Mouse (Mus musculus) small intestine, adult 2 months (tissue): ENCODE measurements around the gene Umodl1. TPM values are rescaled to one million over a fixed set of nuclear protein-coding genes. Genes with fewer than 3 reads are reported as not detected.

Source experiments
- H3K27ac ChIP-seq: fragments of 200-500 bp; 2 replicates; pipeline ENCODE4 v1.5.1; 2012; ENCODE audit warnings: low read depth, low read length, control low read depth, inconsistent platforms; ENCODE audit not compliant: insufficient read depth
- H3K27me3 ChIP-seq: fragments of 200-500 bp; 2 replicates; pipeline ENCODE4 v1.6.1; 2012; ENCODE audit warnings: mild to moderate bottlenecking, moderate library complexity, low read length, inconsistent platforms; ENCODE audit not compliant: control insufficient read depth, insufficient read depth
- H3K36me3 ChIP-seq: fragments of 200-500 bp; 2 replicates; pipeline ENCODE4 v1.6.1; 2012; ENCODE audit warnings: mild to moderate bottlenecking, low read length, control low read depth, inconsistent platforms; ENCODE audit not compliant: control insufficient read depth, insufficient read depth
- H3K4me1 ChIP-seq: fragments of 200-500 bp; 2 replicates; pipeline ENCODE4 v1.6.1; 2012; ENCODE audit warnings: low read length, inconsistent platforms, mixed read lengths; ENCODE audit not compliant: control insufficient read depth, insufficient read depth, insufficient read length
- H3K4me3 ChIP-seq: fragments of 200-500 bp; 2 replicates; pipeline ENCODE4 v1.5.1; 2012; ENCODE audit warnings: low read depth, mild to moderate bottlenecking, control low read depth, inconsistent platforms, low read length, moderate library complexity
- CTCF ChIP-seq: fragments of 200-500 bp; IDR thresholded peaks from 2 replicates; pipeline ENCODE4 v1.5.1; 2012; ENCODE audit warnings: low read depth, mild to moderate bottlenecking, control low read depth, inconsistent platforms, low read length, moderate library complexity, mixed read lengths; ENCODE audit not compliant: insufficient replicate concordance, insufficient read length; ENCODE audit errors: extremely low read depth
- POLR2A ChIP-seq: fragments of 200-500 bp; IDR thresholded peaks from 2 replicates; pipeline ENCODE4 v1.6.1; 2012; ENCODE audit warnings: low read depth, mild to moderate bottlenecking, control low read depth, inconsistent platforms, low read length, moderate library complexity
- WGBS: fragments of 180-500 bp; shearing (Covaris S2); methylation state at CpG from one replicate; pipeline ENCODE4 v1.1.7; 2018; 5-methylcytosine and 5-hydroxymethylcytosine counted together
- polyA plus RNA-seq: library from polyadenylated mRNA; depleted of rRNA; stranded (reverse); fragments of >200 nt; gene quantifications from 2 replicates; pipeline ENCODE4 v1.2.3, GENCODE M21; 2012

The Umodl1 gene
- polyA plus RNA-seq, 1 experiment, result 0.10 TPM

DNA sequence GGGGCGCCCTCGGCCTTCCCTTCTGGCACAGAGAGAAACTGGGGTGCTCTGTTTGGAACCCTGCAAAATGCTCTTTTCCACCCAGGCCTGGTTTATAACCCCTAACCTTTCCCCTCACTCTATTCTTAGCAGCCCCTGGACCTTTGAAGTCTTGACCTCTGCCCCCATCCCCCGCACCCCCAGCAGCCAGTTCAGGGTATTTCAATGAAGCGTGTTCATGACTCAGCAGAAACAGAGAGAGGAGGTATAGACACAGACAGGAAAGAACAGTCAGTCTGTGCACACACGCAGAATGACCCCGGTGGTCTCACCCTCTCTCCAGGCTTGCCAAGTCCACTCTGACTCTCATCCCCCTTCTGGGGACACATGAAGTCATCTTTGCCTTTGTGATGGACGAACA, 23.6 kb upstream of the Umodl1 start:
- Histone ChIP-seq H3K4me1 (no peaks in the 10 kb centered on the region), H3K4me3 (no peak overlapping the region), H3K36me3 (no peaks in the 10 kb centered on the region), H3K27ac (no peak overlapping the region), H3K27me3 (no peaks in the 10 kb centered on the region)
- 75% methylated on average over 7 of the region's 7 CpGs for WGBS
- TF ChIP-seq CTCF (no peak), POLR2A (no peak)

DNA sequence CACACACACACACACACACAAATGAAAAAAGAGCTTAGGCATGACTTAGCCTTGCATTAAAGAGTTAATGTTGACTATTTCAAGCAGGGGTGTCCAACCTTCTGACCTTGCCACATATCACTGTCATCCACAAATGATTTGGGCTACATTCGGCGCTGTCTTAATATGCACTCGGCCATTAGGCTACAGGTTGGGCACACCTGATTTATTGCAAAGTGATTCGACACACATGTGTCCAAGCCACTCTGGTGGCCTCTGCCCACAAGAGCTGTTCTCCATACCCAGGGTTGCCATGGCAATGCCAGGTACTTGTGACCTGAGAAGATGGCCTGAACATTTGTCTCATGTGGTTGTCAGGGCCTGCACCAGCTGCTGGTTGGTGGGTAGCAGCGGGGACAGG, 21.6 kb upstream of the Umodl1 start:
- no peaks in the 10 kb centered on the region for H3K27me3 ChIP-seq
- no peak overlapping the region for H3K27ac ChIP-seq
- no peak overlapping the region for H3K4me3 ChIP-seq
- TF ChIP-seq CTCF (no peak), POLR2A (no peak)
- WGBS, result 81% methylated on average over 5 of the region's 5 CpGs
- no peaks in the 10 kb centered on the region for H3K36me3 ChIP-seq
- no peaks in the 10 kb centered on the region for H3K4me1 ChIP-seq

DNA sequence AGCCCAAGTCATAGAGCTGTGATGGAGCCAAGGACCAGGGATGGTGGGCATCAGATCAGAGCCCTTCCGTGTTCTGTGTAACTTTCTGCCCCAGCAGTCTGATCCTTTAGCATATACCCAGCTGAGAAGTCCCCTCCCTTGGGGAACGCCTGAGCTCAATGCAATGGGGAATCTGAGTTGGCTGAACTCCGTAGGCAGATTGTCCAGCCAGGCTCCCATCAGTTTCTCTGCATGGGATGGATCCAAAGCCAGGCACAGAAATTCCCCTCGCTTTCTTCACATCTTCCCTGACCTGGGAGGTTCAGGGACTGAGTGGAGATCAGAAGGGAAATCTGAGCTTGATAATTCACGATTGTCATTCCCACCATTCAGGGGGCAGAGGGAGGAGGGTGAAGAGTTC, 19.1 kb upstream of the Umodl1 start:
- 74% methylated on average over 5 of the region's 5 CpGs for WGBS
- H3K36me3 ChIP-seq, result no peaks in the 10 kb centered on the region
- TF ChIP-seq CTCF, result no peak
- no peak for TF ChIP-seq POLR2A
- H3K4me3 ChIP-seq, result no peak overlapping the region
- H3K4me1 ChIP-seq, result no peaks in the 10 kb centered on the region
- H3K27me3 ChIP-seq, result no peaks in the 10 kb centered on the region
- no peak overlapping the region for H3K27ac ChIP-seq

DNA sequence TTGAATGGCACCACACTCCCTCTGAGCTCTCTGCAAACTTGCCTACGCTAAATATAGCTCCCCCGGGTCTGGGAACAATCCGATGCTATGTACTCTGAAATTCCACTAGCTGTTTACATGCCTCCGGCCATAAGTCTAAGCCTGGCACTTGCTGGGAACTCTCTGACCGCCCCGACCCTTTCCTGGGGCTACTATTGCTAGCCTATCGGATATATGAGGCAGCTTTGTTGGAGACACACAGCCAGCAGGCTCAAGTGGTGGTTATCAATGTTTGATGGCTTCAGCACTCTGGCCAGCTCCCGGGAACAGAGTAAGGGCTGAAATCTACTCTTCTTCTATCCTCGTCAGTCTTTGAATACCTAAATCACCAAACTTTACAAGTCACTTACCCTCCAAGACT, 15.9 kb upstream of the Umodl1 start:
- Histone ChIP-seq H3K27ac (no peak overlapping the region), H3K4me3 (no peak overlapping the region), H3K27me3 (no peaks in the 10 kb centered on the region), H3K36me3 (no peaks in the 10 kb centered on the region), H3K4me1 (no peaks in the 10 kb centered on the region)
- 46% methylated on average over 9 of the region's 9 CpGs for WGBS
- TF ChIP-seq POLR2A (no peak), CTCF (no peak)

DNA sequence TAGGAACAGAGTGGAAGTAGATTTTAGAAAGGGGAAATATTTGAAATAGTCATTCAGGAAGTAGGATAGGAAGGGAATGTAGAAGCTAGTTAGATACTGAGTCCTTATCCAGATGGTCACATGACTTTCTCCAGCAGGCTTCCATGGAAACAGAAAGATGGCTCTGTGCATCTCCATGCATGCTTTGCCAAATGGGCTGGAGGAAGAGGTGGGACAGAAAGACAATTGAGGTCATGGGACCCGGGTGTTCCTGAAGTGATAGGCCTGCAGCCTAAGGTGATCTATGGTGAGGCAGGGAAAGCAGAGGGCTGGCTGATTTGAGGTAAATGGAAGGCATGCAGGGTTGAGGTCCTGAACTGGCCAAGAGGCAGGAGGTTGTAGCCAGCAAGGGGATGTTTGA, 6.1 kb upstream of the Umodl1 start:
- Histone ChIP-seq H3K4me3 (no peak overlapping the region), H3K4me1 (no peaks in the 10 kb centered on the region), H3K27ac (no peak overlapping the region), H3K36me3 (no peaks in the 10 kb centered on the region), H3K27me3 (no peaks in the 10 kb centered on the region)
- 56% methylated on average over 1 of the region's 1 CpGs for WGBS
- TF ChIP-seq CTCF (no peak), POLR2A (no peak)

DNA sequence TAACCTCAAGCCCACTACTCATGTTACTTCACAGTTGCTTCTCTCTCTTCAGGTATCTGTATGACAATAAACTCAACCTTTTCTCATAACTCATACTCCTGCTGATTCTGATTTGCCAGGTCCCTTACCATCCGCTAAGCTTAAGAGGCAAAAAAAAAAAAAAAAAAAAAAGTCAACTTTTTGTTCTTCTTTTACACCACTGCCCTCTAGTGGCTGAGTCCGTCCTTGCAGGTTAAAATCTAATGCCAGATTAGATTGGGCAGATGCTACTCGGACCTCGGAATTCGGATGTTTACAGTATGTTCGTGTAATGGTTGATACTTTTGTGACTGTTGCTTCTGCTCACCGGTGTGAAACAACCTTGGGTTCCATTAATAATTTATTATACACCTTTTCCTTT, 3.7 kb upstream of the Umodl1 start:
- Histone ChIP-seq H3K4me1 (no peaks in the 10 kb centered on the region), H3K4me3 (no peak overlapping the region), H3K27ac (no peak overlapping the region), H3K36me3 (no peaks in the 10 kb centered on the region), H3K27me3 (no peaks in the 10 kb centered on the region)
- WGBS, result 1% methylated on average over 7 of the region's 7 CpGs
- TF ChIP-seq POLR2A (no peak), CTCF (no peak)

DNA sequence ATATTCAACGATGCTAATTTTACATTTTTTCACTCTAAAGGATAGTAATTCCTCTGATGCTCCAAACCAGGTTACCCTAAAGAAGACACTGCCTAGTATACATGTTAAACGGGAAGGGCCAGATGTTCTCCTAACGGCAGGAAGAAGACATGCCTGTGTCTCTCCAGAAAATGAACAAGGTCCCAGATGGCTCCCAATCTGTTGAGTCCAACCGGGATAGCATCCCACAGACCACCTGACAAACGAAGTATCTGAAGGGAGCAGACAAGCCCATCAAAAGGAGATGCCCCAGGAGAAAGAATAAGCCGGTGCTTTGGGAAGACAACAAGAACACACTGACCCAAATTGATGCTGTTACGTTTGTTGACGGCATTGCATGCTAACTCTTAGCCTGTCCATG, 2.8 kb upstream of the Umodl1 start:
- WGBS, result 65% methylated on average over 8 of the region's 8 CpGs
- H3K4me1 ChIP-seq, result no peaks in the 10 kb centered on the region
- TF ChIP-seq POLR2A (no peak), CTCF (no peak)

DNA sequence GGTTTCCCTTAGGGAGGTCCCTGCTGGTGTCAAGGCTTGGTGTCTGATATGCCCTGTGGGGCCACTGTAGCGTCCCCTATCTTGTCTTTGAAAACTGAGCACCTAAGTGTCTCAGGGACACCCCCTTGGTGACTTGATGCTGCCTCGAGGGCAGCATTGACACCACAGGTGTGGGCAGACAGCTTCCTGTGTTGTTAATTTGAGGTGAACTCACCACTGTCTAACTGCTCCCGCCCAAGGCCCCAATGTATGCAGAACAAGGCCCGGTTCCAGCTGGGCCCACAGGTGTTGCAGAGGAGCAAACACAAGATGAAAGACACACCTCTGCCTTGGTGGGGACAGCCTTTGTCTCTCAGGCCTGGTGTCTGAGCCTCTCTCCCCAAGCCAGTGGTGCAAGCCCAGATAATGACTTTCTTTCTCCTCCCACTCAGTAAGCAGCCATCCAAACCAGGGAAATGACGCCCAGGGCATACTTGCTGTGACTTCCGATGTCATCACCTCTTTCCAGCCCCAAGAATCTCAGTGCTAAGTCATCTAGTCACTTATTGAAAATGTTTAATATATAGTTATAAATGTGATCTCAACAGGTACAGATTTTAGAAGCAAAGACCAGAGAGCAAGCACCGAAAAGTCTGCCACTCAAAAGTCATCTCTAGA, 7.6 kb downstream of the Umodl1 start:
- Histone ChIP-seq H3K36me3 (no peaks in the 10 kb centered on the region), H3K4me3 (no peak overlapping the region), H3K4me1 (no peaks in the 10 kb centered on the region; the same call in 1 of the 2 replicates), H3K27me3 (no peaks in the 10 kb centered on the region), H3K27ac (no peak overlapping the region)
- WGBS, result 44% methylated on average over 7 of the region's 7 CpGs
- TF ChIP-seq POLR2A (no peak), CTCF (no peak)

More for the DNA sequence above, 2.8 kb upstream of the Umodl1 start:
- H3K27me3 ChIP-seq, result no peaks in the 10 kb centered on the region
- no peak overlapping the region for H3K27ac ChIP-seq
- no peaks in the 10 kb centered on the region for H3K36me3 ChIP-seq
- H3K4me3 ChIP-seq, result no peak overlapping the region
